Mouse (Mus musculus) ovary, adult 18-20 months (tissue): ENCODE measurements around the gene Pitpnm2.

Experiments
- DNase-seq: peaks from one replicate; pipeline ENCODE4 v3.0.0; 2022; ENCODE audit warnings: low spot score, mixed read lengths

Pitpnm2 gene

GRCm38 (mm10) chr5:124093120-124093794 lies 156.3 kb downstream of the Pitpnm2 start:
- no peak for DNase-seq

DNA sequence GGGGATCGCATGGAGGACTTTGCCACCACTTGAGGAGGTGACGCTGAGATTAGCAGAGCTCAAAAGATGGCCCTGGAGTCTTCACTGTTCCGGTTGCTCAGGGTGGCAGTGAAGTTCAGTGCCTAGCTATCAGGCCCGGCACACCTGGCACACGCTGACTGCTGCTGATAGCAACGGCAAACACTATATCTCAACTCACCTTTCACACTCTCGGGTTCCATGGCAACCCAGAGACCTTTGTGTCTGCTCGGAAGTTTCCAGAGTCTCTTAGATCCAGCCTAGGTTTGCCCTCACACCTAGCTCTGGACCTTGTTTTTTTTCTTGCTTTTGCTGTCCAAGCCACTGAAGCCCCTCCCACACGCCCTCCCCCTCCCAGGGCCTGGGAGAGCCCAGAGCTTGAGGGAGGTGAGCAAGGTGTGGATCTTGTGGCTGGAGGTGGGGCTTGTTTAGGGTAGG lies 157.6 kb downstream of the Pitpnm2 start:
- DNase-seq = no peak

GRCm38 (mm10) chr5:124089868-124090267 lies 159.7 kb downstream of the Pitpnm2 start:
- no peak for DNase-seq

DNA sequence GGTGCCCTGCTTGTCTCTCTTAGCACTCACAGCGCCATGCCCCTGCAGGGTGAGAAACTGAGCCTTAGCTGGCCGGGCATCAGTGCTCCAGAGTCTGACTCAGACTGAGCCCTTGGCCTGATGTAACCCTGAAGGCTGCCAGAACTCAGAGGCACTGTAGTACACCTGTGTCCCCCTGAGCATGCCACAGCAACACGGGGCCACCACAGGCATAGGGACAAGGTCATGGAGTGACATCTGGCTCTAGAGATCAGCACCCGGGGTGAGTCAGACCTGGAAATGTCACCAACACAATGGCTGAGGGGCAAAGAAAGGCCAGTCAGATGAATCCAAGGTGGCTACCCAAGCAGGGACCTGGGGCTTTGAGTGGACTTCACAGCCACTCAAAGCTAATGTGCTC lies 162.7 kb downstream of the Pitpnm2 start:
- DNase-seq = no peak

- DNase-seq = no peak
These were observed 164.0 kb downstream of the Pitpnm2 start for GRCm38 (mm10) chr5:124085513-124085912.

GRCm38 (mm10) chr5:124084588-124085173 lies 164.9 kb downstream of the Pitpnm2 start:
- peak; percentile 61 for DNase-seq

- no peak for DNase-seq
These were observed 165.5 kb downstream of the Pitpnm2 start for GRCm38 (mm10) chr5:124083850-124084587.

DNA sequence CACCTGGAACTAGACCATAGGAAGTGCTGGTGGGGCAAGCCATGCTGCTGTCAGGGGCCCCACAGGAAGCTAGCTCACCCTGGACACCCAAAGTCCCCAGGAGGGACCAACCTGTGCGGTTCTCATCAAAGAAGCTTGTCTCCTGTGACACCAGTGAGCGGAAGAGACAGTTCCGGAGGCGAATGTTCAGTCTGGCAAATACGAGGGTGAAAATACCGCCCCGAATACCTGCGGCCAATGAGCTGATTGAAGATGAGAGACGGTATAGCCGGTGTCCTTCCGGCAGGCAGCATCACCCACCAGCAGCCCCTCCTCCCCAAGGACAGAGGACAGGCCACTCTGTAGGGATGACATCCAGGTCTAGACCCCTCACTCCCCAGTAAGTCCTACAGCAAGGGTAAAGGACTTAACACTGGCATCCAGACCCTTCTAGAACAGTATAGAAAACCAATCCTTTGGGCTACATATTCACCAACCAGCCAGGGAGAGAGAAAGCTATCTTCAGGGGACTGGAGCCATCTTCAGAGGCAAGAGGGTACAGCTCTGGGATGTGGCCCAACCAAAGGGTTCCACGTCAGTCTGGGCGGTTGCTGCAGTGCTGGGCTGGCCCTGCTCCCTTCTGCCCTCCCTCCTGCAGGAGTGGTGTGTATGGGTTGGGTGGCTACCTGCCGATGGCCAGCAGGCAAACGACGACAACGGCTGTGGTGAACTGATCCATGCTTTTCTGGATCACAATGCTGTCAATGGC lies 166.4 kb downstream of the Pitpnm2 start:
- DNase-seq = no peak

- no peak for DNase-seq
These were observed 167.1 kb downstream of the Pitpnm2 start for GRCm38 (mm10) chr5:124082447-124082846.

- no peak for DNase-seq
These were observed 169.7 kb downstream of the Pitpnm2 start for GRCm38 (mm10) chr5:124079880-124080279.

- no peak for DNase-seq
These were observed 170.7 kb downstream of the Pitpnm2 start for GRCm38 (mm10) chr5:124078794-124079416.

DNA sequence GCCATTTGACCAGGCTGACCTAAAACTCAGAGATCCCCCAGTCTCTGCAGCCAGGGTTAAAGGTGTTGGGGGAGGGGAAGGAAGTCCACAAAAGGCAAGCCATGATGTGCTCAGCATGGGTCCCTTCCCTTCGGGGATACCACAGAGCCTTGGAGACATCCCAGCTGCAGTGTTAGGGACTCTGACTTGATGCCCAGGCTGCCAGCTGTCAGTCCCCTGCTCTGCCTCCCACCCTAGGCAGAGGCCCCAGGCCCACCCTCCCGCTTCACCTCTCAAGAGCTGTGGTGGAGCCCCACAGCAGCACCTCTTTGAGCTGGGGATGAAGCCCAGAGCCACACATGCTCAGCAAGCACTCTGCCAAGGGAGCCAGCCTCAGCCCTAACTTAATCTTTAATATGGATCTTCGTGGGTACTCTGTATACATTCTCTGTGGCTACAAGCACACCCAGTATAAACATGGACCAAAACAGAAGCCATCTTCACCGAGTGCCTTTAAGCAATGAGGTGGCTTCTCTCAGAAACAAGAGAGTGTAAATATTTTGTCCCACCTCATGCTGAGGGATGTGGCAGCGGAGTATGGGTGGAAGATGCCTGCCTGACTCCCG lies 171.6 kb downstream of the Pitpnm2 start:
- no peak for DNase-seq

DNA sequence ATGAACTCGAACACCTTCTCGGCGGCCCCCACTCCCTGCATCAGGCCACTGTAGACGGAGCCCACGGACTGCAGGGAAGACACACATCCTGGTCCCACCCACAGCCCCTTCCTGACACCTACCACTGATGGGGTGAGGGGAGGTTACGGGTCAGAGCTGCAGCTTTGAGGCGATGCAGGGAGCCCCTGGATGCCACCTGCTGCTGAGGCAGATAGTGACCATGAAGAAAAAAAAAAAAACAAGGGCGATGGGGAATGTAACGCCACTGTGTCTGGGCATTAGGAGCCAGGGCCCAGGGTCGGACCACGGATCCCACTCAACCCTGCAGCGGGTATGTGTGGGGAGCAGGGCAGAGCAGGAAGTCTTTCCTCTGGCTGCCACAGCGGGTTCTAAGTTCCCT lies 172.3 kb downstream of the Pitpnm2 start:
- no peak for DNase-seq

- no peak for DNase-seq
These were observed 173.0 kb downstream of the Pitpnm2 start for GRCm38 (mm10) chr5:124076559-124076958.

- DNase-seq = no peak
These were observed 173.8 kb downstream of the Pitpnm2 start for GRCm38 (mm10) chr5:124075716-124076115.

DNA sequence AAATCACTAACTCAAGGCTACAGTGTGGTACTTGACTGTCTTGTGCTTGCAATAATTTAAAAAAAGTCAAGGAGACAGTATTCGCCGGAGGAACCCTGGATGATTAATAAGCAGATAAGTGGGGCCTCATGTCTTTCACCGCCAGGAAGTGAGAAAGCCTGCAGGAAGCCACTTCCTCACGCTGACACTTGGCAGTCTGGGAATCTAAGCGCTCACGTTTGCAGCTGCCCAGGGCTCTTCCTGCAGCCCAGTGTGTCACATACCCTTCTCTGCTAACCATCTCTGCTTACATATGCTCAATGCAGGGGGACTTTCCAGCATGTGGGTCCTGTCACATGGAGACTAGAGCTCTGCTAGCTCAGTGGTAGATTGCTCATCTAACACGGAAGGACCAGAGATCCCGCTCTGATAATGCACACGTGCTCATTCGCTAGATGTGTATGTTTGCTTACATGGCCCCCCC lies 174.7 kb downstream of the Pitpnm2 start:
- DNase-seq = no peak

- no peak for DNase-seq
These were observed 175.9 kb downstream of the Pitpnm2 start for GRCm38 (mm10) chr5:124073682-124074081.

DNA sequence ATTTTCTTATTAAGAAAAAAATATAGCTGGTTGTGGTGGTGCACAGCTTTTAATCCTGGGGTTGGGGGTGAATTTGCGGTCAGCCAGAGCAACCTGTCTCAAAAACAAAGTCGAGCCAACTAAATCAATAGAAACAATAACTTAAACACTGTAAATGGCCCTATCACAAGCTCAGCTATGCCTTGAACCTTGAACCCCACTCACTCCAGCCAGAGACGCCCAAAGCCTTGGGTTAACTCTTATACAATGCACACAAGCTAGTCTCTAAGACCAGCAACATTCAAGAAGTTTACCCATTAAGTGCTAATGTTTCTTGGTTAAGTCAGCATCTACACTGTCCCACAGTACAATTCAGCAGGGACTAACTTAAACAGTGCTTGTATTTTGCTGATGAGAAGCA lies 179.9 kb downstream of the Pitpnm2 start:
- DNase-seq = no peak
